Mouse (Mus musculus) cerebellum, adult 11-12 months (tissue): ENCODE data around the gene 2310030G06Rik.

ENCODE experiments used
- DNase-seq: peaks from one replicate; pipeline ENCODE4 v3.0.0; 2022

Gene 2310030G06Rik

GRCm38 (mm10) chr9:50746214-50746677 is at the start of gene 2310030G06Rik:
2310030G06Rik (minus strand) TSS chr9:50746536.
- no peak for DNase-seq

GRCm38 (mm10) chr9:50795266-50795665 is 48.9 kb upstream of the 2310030G06Rik start:
- DNase-seq: no peak

GRCm38 (mm10) chr9:50782155-50782554 is 35.8 kb upstream of the 2310030G06Rik start:
- DNase-seq: no peak

GRCm38 (mm10) chr9:50776162-50776760 is 29.9 kb upstream of the 2310030G06Rik start:
- DNase-seq: no peak

GRCm38 (mm10) chr9:50775662-50776126 is 29.4 kb upstream of the 2310030G06Rik start:
- no peak for DNase-seq

- DNase-seq: peak; percentile 86
Observed at GRCm38 (mm10) chr9:50774991-50775612, 28.8 kb upstream of the 2310030G06Rik start, which contains the start of the genes Alg9 and 1110032A03Rik. Alg9 (plus strand) TSS chr9:50775019. 1110032A03Rik (minus strand) TSS chr9:50775520.

GRCm38 (mm10) chr9:50774026-50774462 is 27.7 kb upstream of the 2310030G06Rik start:
- DNase-seq: no peak

GRCm38 (mm10) chr9:50770011-50770410 is 23.7 kb upstream of the 2310030G06Rik start:
- DNase-seq: no peak

GRCm38 (mm10) chr9:50768107-50769002 is 22.0 kb upstream of the 2310030G06Rik start, which contains the start of gene Fdxacb1:
Fdxacb1 (plus strand) TSS chr9:50768236.
- DNase-seq: peak; percentile 99

- no peak for DNase-seq
Observed at GRCm38 (mm10) chr9:50767531-50768106, 21.3 kb upstream of the 2310030G06Rik start.

- DNase-seq: no peak
Observed at GRCm38 (mm10) chr9:50763331-50763730, 17.0 kb upstream of the 2310030G06Rik start.

GRCm38 (mm10) chr9:50761520-50762243 is 15.3 kb upstream of the 2310030G06Rik start:
- DNase-seq: no peak

- no peak for DNase-seq
Observed at GRCm38 (mm10) chr9:50756711-50757110, 10.4 kb upstream of the 2310030G06Rik start.

GRCm38 (mm10) chr9:50753947-50754346 is 7.6 kb upstream of the 2310030G06Rik start:
- no peak for DNase-seq

GRCm38 (mm10) chr9:50752784-50753615 is 6.7 kb upstream of the 2310030G06Rik start:
- peak; percentile 80 for DNase-seq

- DNase-seq: peak; percentile 45
Observed at GRCm38 (mm10) chr9:50752054-50752602, 5.8 kb upstream of the 2310030G06Rik start, which contains the start of gene Hspb2. Hspb2 (minus strand) TSS chr9:50752354.

- DNase-seq: no peak
Observed at GRCm38 (mm10) chr9:50751323-50751722, 5.0 kb upstream of the 2310030G06Rik start, which contains the start of gene Cryab. Cryab (plus strand) TSS chr9:50751325.

GRCm38 (mm10) chr9:50750706-50751105 is 4.4 kb upstream of the 2310030G06Rik start:
- no peak for DNase-seq

GRCm38 (mm10) chr9:50745806-50746205 is 530 bp downstream of the 2310030G06Rik start:
- no peak for DNase-seq

GRCm38 (mm10) chr9:50742744-50743143 is 3.6 kb downstream of the 2310030G06Rik start:
- DNase-seq: no peak
